15 mouse cellular contexts compared by ENCODE assay signal in genomic region chr8:8576833-8577232, GRCm38 (mm10).
A peak's percentile ranks its signal among the peaks of the same experiment; 100 is the strongest.
DNase-seq lines count a peak whose midpoint lies in the region.
"Had no signal": no experiment of that assay in that cellular context is flagged by ENCODE, and none has a peak within 500 bp of the region (broad histone marks: within the 10 kb centered on the region; RNA-seq: fewer than 3 reads in every experiment).

No protein-coding gene starts in this region.

- no peaks in the 10 kb centered on the region for H3K36me3 ChIP-seq in embryonic facial prominence, embryonic 10.5 days (replicated peaks)
- H3K36me3 ChIP-seq: embryonic facial prominence, embryonic 13.5 days; limb, embryonic 12.5 days; midbrain, embryonic 12.5 days had no signal

- no peak overlapping the region for H3K4me3 ChIP-seq in embryonic facial prominence, embryonic 10.5 days
- H3K4me3 ChIP-seq: embryonic facial prominence, embryonic 13.5 days; limb, embryonic 12.5 days; midbrain, embryonic 12.5 days had no signal

- DNase-seq in kidney, postnatal 36 days, result peak; percentile 3 to 10
- no peak for DNase-seq in kidney, adult 11 months
- DNase-seq in embryonic facial prominence, embryonic 10.5 days (ENCODE audit: low spot score), result no peak
- peak; percentile 76 to 83 for DNase-seq in lung, adult 18-20 months
- DNase-seq in lung, postnatal 25 days (ENCODE audit: low spot score), result peak; percentile 75
- no peak for DNase-seq in right cerebral cortex, postnatal 4 days
- DNase-seq in gastrocnemius, adult 18-20 months (ENCODE audit: low spot score), result no peak
- DNase-seq: adrenal gland, postnatal 25 days; cerebellum, adult 2 months; gastrocnemius, postnatal 14 days; heart, postnatal 10 days had no signal

- peak overlapping the region; percentile 40; the same call in 1 of the 2 replicates for H3K27ac ChIP-seq in embryonic facial prominence, embryonic 10.5 days (replicated peaks)
- H3K27ac ChIP-seq: embryonic facial prominence, embryonic 13.5 days; hindbrain, embryonic 14.5 days; limb, embryonic 12.5 days; midbrain, embryonic 12.5 days had no signal

- no peaks in the 10 kb centered on the region for H3K9me3 ChIP-seq in embryonic facial prominence, embryonic 10.5 days
- H3K9me3 ChIP-seq: embryonic facial prominence, embryonic 13.5 days; limb, embryonic 12.5 days; midbrain, embryonic 12.5 days had no signal

- H3K27me3 ChIP-seq in embryonic facial prominence, embryonic 10.5 days (replicated peaks; ENCODE audit: low read depth, poor library complexity, severe bottlenecking), result peaks cover 31% of the 10 kb centered on the region
- H3K27me3 ChIP-seq: embryonic facial prominence, embryonic 13.5 days; limb, embryonic 12.5 days had no signal

- H3K4me1 ChIP-seq in embryonic facial prominence, embryonic 10.5 days, result peaks cover 50% of the 10 kb centered on the region
- H3K4me1 ChIP-seq: limb, embryonic 12.5 days had no signal

- 91% methylated on average over 6 of the region's 6 CpGs for WGBS in embryonic facial prominence, embryonic 10.5 days

Comparison
In these comparisons a context has a peak if more than half of its experiments do, and no peak if none do; other contexts are left out.
1. DNase-seq: peak in kidney, postnatal 36 days (2 of 2), lung, adult 18-20 months (2 of 2) and lung, postnatal 25 days (single experiment); none in kidney, adult 11 months (single experiment), embryonic facial prominence, embryonic 10.5 days (single experiment), right cerebral cortex, postnatal 4 days (single experiment) and gastrocnemius, adult 18-20 months (single experiment).